Mouse (Mus musculus) limb, embryonic 12.5 days (tissue): Measurements from ENCODE around the gene Tln2. TPM values are rescaled to one million over a fixed set of nuclear protein-coding genes. Genes with fewer than 3 reads are reported as not detected.

Experiments
- ATAC-seq: fragments of 200-750 bp; cut with Nextera tagmentation; 2 replicates; pipeline ENCODE4 v1.8.0; 2017; ENCODE audit warnings: low read depth, moderate TSS enrichment; ENCODE audit not compliant: insufficient number of reproducible peaks, insufficient read depth, low FRiP score, low TSS enrichment
- H3K27ac ChIP-seq: fragments of 300-500 bp; sonication (generic); 2 replicates; pipeline ENCODE4 v1.5.1; 2016; ENCODE audit warnings: mild to moderate bottlenecking, moderate library complexity
- H3K27me3 ChIP-seq: fragments of 300-500 bp; sonication (generic); 2 replicates; pipeline ENCODE4 v1.6.1; 2016; ENCODE audit warnings: mild to moderate bottlenecking, moderate library complexity
- H3K36me3 ChIP-seq: fragments of 300-500 bp; sonication (generic); 2 replicates; pipeline ENCODE4 v1.6.1; 2016; ENCODE audit warnings: mild to moderate bottlenecking, moderate library complexity
- H3K4me1 ChIP-seq: fragments of 300-500 bp; sonication (generic); replicated peaks from 2 replicates; pipeline ENCODE4 v1.6.1; 2016
- H3K4me2 ChIP-seq: fragments of 300-500 bp; sonication (generic); 2 replicates; pipeline ENCODE4 v1.6.1; 2016; ENCODE audit warnings: mild to moderate bottlenecking, moderate library complexity
- H3K4me3 ChIP-seq: fragments of 300-500 bp; sonication (generic); replicated peaks from 2 replicates; pipeline ENCODE4 v1.5.1; 2016; ENCODE audit warnings: mild to moderate bottlenecking
- H3K9ac ChIP-seq: fragments of 300-500 bp; sonication (generic); replicated peaks from 2 replicates; pipeline ENCODE4 v1.6.1; 2016; ENCODE audit warnings: mild to moderate bottlenecking, moderate library complexity
- H3K9me3 ChIP-seq: fragments of 300-500 bp; sonication (generic); 2 replicates; pipeline ENCODE4 v1.6.1; 2016; ENCODE audit warnings: mild to moderate bottlenecking, moderate library complexity
- WGBS: fragments of 180-500 bp; shearing (Covaris S2); methylation state at CpG from one replicate; pipeline ENCODE4 v1.1.7; 2016; 5-methylcytosine and 5-hydroxymethylcytosine counted together
- microRNA counts: library from miRNA; unstranded; fragments of <30 nt; microRNA quantifications from one replicate; lab custom pipeline; 2017
- microRNA-seq: library from miRNA; unstranded; fragments of <30 nt; microRNA quantifications from one replicate; pipeline ENCODE4, GENCODE M21; 2017
- polyA plus RNA-seq: library from polyadenylated mRNA; unstranded; fragments of >200 nt; fragmentation: Nextera tagmentation; extraction: Ambion mirVana; gene quantifications from 2 replicates; pipeline ENCODE4 v1.2.1, GENCODE M21; 2016

Tln2 gene
- polyA plus RNA-seq, 1 experiment from 2014 or later, result 37.3 TPM

DNA sequence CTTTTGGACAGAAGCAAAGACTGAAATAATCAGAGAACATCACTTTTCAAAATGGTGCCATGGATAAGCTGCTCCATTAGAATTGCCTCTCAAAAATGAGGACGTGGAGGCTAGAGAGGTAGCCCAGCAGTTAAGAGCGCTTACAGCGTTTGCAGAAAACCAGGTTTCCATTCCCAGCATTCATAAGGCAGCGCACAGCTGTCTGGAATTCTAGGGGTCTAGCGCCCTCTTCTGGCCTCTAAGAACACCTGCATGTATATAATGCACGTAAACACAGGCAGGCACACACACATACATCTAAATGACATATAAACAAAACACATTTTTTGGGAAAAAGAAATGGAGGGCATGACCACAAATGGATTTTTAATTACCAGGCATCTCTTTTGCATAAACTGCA, 385.7 kb downstream of the Tln2 start:
- H3K27me3 ChIP-seq, result no peaks in the 10 kb centered on the region
- H3K4me3 ChIP-seq, result no peak overlapping the region
- H3K36me3 ChIP-seq, result no peaks in the 10 kb centered on the region
- H3K4me1 ChIP-seq, result peaks cover 45% of the 10 kb centered on the region
- peaks cover 16% of the 10 kb centered on the region; the same call in 1 of the 2 replicates for H3K9me3 ChIP-seq
- no peak overlapping the region for H3K4me2 ChIP-seq
- no peak overlapping the region for H3K27ac ChIP-seq
- no peak overlapping the region for H3K9ac ChIP-seq
- ATAC-seq, result no peak
- WGBS, result 88% methylated on average over 6 of the region's 6 CpGs

DNA sequence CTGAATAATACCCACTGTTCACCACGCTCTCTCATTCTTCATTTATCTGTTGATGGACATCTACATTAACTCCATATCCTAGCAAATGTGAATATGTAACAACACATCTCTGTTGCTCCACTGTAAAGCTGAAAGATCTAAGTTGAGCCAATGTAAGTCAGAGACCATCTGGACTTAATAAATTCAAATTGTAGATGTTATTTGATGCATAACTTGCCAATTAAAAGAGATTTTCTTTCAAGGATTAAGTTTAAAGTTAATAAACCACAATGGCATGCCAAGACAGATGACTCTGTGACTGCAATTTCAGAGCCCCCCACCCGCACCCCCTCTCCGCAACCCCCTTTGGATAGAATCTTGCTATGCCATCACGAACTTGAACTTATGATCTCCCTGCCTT, 386.3 kb downstream of the Tln2 start:
- WGBS, result 81% methylated on average over 4 of the region's 4 CpGs
- Histone ChIP-seq H3K36me3 (no peaks in the 10 kb centered on the region), H3K4me1 (peaks cover 39% of the 10 kb centered on the region), H3K9me3 (peaks cover 16% of the 10 kb centered on the region; the same call in 1 of the 2 replicates), H3K27me3 (no peaks in the 10 kb centered on the region), H3K4me2 (no peak overlapping the region), H3K9ac (no peak overlapping the region), H3K27ac (no peak overlapping the region), H3K4me3 (no peak overlapping the region)
- no peak for ATAC-seq

DNA sequence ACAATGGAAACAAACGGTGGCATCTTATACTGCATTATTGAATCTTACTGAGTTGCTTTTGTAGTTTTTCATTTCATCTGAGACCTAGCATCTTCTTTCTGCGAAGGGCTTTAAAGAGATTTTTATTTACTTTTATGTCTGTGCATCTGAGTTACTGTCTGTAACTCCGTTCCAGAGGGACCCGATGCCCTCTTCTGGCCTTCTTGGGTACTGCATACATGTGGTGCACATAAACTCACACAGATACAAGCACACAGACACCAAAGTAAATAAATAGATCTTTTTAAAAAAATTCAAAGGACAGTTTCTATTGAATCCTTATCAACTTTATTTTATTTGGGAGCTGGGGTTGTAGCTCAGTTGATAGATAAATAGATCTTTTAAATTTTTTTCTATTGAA, 388.1 kb downstream of the Tln2 start:
- no peak overlapping the region for H3K4me3 ChIP-seq
- H3K4me1 ChIP-seq, result peaks cover 21% of the 10 kb centered on the region
- no peaks in the 10 kb centered on the region for H3K27me3 ChIP-seq
- no peak for ATAC-seq
- 91% methylated on average over 4 of the region's 4 CpGs for WGBS
- no peak overlapping the region for H3K4me2 ChIP-seq
- H3K9me3 ChIP-seq, result peaks cover 16% of the 10 kb centered on the region; the same call in 1 of the 2 replicates
- H3K36me3 ChIP-seq, result no peaks in the 10 kb centered on the region
- no peak overlapping the region for H3K27ac ChIP-seq
- no peak overlapping the region for H3K9ac ChIP-seq

DNA sequence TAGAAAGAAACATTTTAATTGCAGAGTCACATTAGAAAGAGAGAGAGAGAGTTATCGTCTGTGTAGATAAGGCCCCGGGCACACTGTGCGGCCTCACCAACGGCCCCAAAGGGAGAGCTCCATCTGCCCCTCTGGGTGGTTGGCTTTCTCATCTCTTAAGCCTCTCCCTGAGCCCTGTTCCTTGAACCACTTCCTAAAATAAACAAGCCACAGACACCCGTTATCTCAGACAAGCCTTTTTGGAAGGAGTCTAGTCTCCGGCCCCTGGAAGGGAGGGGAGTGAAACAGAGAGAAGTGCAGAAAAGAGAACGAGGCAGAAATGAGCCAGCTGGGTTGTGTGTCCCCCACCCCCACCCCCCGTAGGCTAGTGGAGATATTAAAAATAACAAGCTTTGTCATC, 388.7 kb downstream of the Tln2 start:
- Histone ChIP-seq H3K4me3 (no peak overlapping the region), H3K4me2 (no peak overlapping the region), H3K36me3 (no peaks in the 10 kb centered on the region), H3K4me1 (peaks cover 15% of the 10 kb centered on the region), H3K27me3 (no peaks in the 10 kb centered on the region), H3K27ac (no peak overlapping the region), H3K9ac (no peak overlapping the region), H3K9me3 (peaks cover 16% of the 10 kb centered on the region; the same call in 1 of the 2 replicates)
- 85% methylated on average over 8 of the region's 8 CpGs for WGBS
- no peak for ATAC-seq

- Histone ChIP-seq H3K27ac (no peak overlapping the region), H3K9ac (no peak overlapping the region), H3K4me2 (no peak overlapping the region), H3K4me3 (no peak overlapping the region), H3K9me3 (peaks cover 16% of the 10 kb centered on the region; the same call in 1 of the 2 replicates), H3K27me3 (no peaks in the 10 kb centered on the region), H3K36me3 (no peaks in the 10 kb centered on the region), H3K4me1 (peaks cover 7% of the 10 kb centered on the region)
- 81% methylated on average over 3 of the region's 3 CpGs for WGBS
- ATAC-seq, result no peak
These were observed 389.5 kb downstream of the Tln2 start for GRCm38 (mm10) chr9:67170047-67170446.

MicroRNAs encoded within 50 kb of the gene (microRNA counts, 519-probe panel; counts per million panel counts)
- microRNA mmu-miR-190 (lab: Ali Mortazavi, UCI), result 2,926 counts per million, percentile 14 among the panel's probes with 10 or more counts

Small RNAs within 50 kb of the gene (microRNA-seq; reads per million reads assigned to microRNA genes)
- gene Mir190a, result 83.4 reads per million, percentile 49 among the genes with 10 or more reads in this experiment

Other genes starting within 250 kb of the Tln2 start
- gene C2cd4b, start 199.7 kb upstream of the Tln2 start, polyA plus RNA-seq, result 0.18 and 0.28 TPM in 2 replicates